Mouse (Mus musculus): ENCODE results near the gene Ubtd1. TPM values are rescaled to one million over a fixed set of nuclear protein-coding genes. Genes with fewer than 3 reads are reported as not detected.
"Not testable (repeated sequence)": the region's sequence is repeated elsewhere in the genome, so short reads cannot be mapped to it uniquely, and the experiment has no call there.

Gene Ubtd1
- polyA plus RNA-seq, 1 experiment = 29.8 TPM

GRCm38 (mm10) chr19:42071886-42072608 lies 90.5 kb downstream of the Ubtd1 start:
- Histone ChIP-seq H3K27ac (ENCODE audit: insufficient read depth, low read length) (no peak overlapping the region), H3K4me1 (ENCODE audit: control insufficient read depth, insufficient read depth, low read length) (peaks cover 4% of the 10 kb centered on the region; the same call in 1 of the 2 replicates), H3K4me3 (ENCODE audit: insufficient read depth, low read length) (no peak overlapping the region)
- no peak for TF ChIP-seq POLR2A (IDR thresholded peaks at IDR 0.05; ENCODE audit: low read depth, low read length)
- no peak for TF ChIP-seq CTCF (IDR thresholded peaks at IDR 0.05; ENCODE audit: borderline replicate concordance, insufficient read depth, low read length)

- Histone ChIP-seq H3K4me3 (ENCODE audit: insufficient read depth, low read length) (no peak overlapping the region), H3K4me1 (ENCODE audit: control insufficient read depth, insufficient read depth, low read length) (peaks cover 4% of the 10 kb centered on the region; the same call in 1 of the 2 replicates), H3K27ac (ENCODE audit: insufficient read depth, low read length) (no peak overlapping the region)
- TF ChIP-seq CTCF (IDR thresholded peaks at IDR 0.05; ENCODE audit: borderline replicate concordance, insufficient read depth, low read length) (no peak), POLR2A (IDR thresholded peaks at IDR 0.05; ENCODE audit: low read depth, low read length) (no peak)
Observed at GRCm38 (mm10) chr19:42072802-42073201, 91.2 kb downstream of the Ubtd1 start.

GRCm38 (mm10) chr19:42075051-42075450 lies 93.5 kb downstream of the Ubtd1 start:
- Histone ChIP-seq H3K4me1 (ENCODE audit: control insufficient read depth, insufficient read depth, low read length) (peaks cover 15% of the 10 kb centered on the region; the same call in 1 of the 2 replicates), H3K4me3 (ENCODE audit: insufficient read depth, low read length) (no peak overlapping the region), H3K27ac (ENCODE audit: insufficient read depth, low read length) (no peak overlapping the region)
- no peak for TF ChIP-seq CTCF (IDR thresholded peaks at IDR 0.05; ENCODE audit: borderline replicate concordance, insufficient read depth, low read length)
- no peak for TF ChIP-seq POLR2A (IDR thresholded peaks at IDR 0.05; ENCODE audit: low read depth, low read length)

GRCm38 (mm10) chr19:42075992-42076391 lies 94.4 kb downstream of the Ubtd1 start:
- Histone ChIP-seq H3K27ac (ENCODE audit: insufficient read depth, low read length) (no peak overlapping the region), H3K4me1 (ENCODE audit: control insufficient read depth, insufficient read depth, low read length) (peaks cover 18% of the 10 kb centered on the region; the same call in 1 of the 2 replicates), H3K4me3 (ENCODE audit: insufficient read depth, low read length) (no peak overlapping the region)
- no peak for TF ChIP-seq POLR2A (IDR thresholded peaks at IDR 0.05; ENCODE audit: low read depth, low read length)
- TF ChIP-seq CTCF (IDR thresholded peaks at IDR 0.05; ENCODE audit: borderline replicate concordance, insufficient read depth, low read length) = no peak

- TF ChIP-seq CTCF (IDR thresholded peaks at IDR 0.05; ENCODE audit: borderline replicate concordance, insufficient read depth, low read length) (no peak), POLR2A (IDR thresholded peaks at IDR 0.05; ENCODE audit: low read depth, low read length) (no peak)
- peaks cover 14% of the 10 kb centered on the region; the same call in 1 of the 2 replicates for H3K4me1 ChIP-seq (ENCODE audit: control insufficient read depth, insufficient read depth, low read length)
- H3K4me3 ChIP-seq (ENCODE audit: insufficient read depth, low read length) = no peak overlapping the region
- no peak overlapping the region for H3K27ac ChIP-seq (ENCODE audit: insufficient read depth, low read length)
Observed at GRCm38 (mm10) chr19:42078566-42078965, 97.0 kb downstream of the Ubtd1 start.

DNA sequence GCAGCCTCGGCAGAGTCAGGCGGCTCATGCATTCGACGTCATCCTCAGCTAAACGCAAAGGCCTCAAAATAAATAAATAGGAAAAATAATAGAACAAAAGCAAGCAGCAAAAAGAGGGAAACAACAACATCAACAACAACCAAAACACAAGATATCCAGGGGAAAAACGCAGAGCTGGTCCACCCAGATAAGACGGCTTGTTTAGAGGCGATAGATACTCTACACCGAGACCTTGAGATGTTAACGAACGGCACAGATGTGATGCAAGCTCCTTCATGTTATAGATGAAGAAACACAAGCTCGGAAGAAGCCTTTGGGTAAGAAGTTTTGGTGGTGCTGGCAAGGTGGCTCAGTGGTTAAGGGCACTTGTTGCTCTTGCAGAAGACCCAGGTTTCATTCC lies 97.4 kb downstream of the Ubtd1 start:
- TF ChIP-seq POLR2A (IDR thresholded peaks at IDR 0.05; ENCODE audit: low read depth, low read length) = no peak
- TF ChIP-seq CTCF (IDR thresholded peaks at IDR 0.05; ENCODE audit: borderline replicate concordance, insufficient read depth, low read length) = no peak
- no peak overlapping the region for H3K27ac ChIP-seq (ENCODE audit: insufficient read depth, low read length)
- H3K4me3 ChIP-seq (ENCODE audit: insufficient read depth, low read length) = no peak overlapping the region
- H3K4me1 ChIP-seq (ENCODE audit: control insufficient read depth, insufficient read depth, low read length) = peaks cover 14% of the 10 kb centered on the region; the same call in 1 of the 2 replicates

DNA sequence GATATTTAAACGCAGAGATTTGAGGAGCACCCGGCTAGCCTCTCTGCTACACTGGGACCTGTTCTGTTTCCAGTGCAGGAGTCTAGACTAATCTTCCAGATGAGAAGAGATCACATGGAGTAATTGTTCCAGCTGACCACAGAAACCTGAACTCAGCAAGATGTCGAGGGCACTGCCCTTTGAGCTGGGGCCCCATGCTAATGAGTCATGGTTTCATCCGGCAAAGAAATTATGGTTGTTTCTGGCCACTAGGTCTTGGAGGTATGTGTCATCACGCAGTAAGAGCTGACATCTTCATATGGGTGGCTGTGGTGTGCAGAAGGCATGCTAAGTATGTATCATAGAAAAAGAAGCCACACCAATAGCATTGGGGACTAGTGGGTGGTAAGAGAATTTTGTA lies 98.4 kb downstream of the Ubtd1 start:
- TF ChIP-seq POLR2A (IDR thresholded peaks at IDR 0.05; ENCODE audit: low read depth, low read length) = no peak
- TF ChIP-seq CTCF (IDR thresholded peaks at IDR 0.05; ENCODE audit: borderline replicate concordance, insufficient read depth, low read length) = no peak
- Histone ChIP-seq H3K4me1 (ENCODE audit: control insufficient read depth, insufficient read depth, low read length) (peaks cover 14% of the 10 kb centered on the region; the same call in 1 of the 2 replicates), H3K4me3 (ENCODE audit: insufficient read depth, low read length) (no peak overlapping the region), H3K27ac (ENCODE audit: insufficient read depth, low read length) (no peak overlapping the region)

DNA sequence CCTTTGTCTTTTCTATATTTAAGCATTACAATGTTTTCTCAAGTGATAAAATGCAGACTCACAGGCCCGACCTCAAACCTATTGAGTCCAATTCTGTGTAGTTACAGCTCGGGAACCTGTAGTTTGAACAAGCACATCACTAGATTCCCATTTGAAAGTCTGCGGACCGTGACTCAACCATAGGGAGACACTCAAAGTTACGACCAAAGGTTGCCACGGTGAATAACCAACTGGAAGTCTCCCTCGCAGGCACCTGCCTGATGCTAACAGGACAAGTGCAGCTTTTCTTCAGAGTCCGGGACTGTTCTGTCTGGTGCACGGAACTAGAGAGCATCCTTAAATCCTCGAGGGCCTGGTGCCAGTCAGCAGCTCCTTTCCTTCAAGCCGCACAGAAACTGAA lies 98.9 kb downstream of the Ubtd1 start:
- Histone ChIP-seq H3K4me1 (ENCODE audit: control insufficient read depth, insufficient read depth, low read length) (peaks cover 14% of the 10 kb centered on the region; the same call in 1 of the 2 replicates), H3K4me3 (ENCODE audit: insufficient read depth, low read length) (no peak overlapping the region), H3K27ac (ENCODE audit: insufficient read depth, low read length) (no peak overlapping the region)
- TF ChIP-seq CTCF (IDR thresholded peaks at IDR 0.05; ENCODE audit: borderline replicate concordance, insufficient read depth, low read length) = no peak
- TF ChIP-seq POLR2A (IDR thresholded peaks at IDR 0.05; ENCODE audit: low read depth, low read length) = no peak

- H3K4me3 ChIP-seq (ENCODE audit: insufficient read depth, low read length); H3K27ac ChIP-seq (ENCODE audit: insufficient read depth, low read length): not testable (repeated sequence)
- H3K4me1 ChIP-seq (ENCODE audit: control insufficient read depth, insufficient read depth, low read length) = peaks cover 14% of the 10 kb centered on the region; the same call in 1 of the 2 replicates
Observed at GRCm38 (mm10) chr19:42081613-42082012, 100.0 kb downstream of the Ubtd1 start.

Other genes starting within 250 kb of the Ubtd1 start
- 0.46 and 0.68 TPM in 2 replicates for gene Slit1, start 238.1 kb upstream of the Ubtd1 start, polyA plus RNA-seq (2011; ENCODE audit: insufficient read length, low read depth, missing spikeins)
- gene Arhgap19, start 179.7 kb upstream of the Ubtd1 start, polyA plus RNA-seq (2011; ENCODE audit: insufficient read length, low read depth, missing spikeins) = 7.0 and 10.4 TPM in 2 replicates
- 0.26 TPM in 1 of 2 replicates, not detected in the other for gene Frat1, start 151.8 kb upstream of the Ubtd1 start, polyA plus RNA-seq (2011; ENCODE audit: insufficient read length, low read depth, missing spikeins)
- 0.56 TPM in 1 of 2 replicates, not detected in the other for gene Frat2, start 133.6 kb upstream of the Ubtd1 start, polyA plus RNA-seq (2011; ENCODE audit: insufficient read length, low read depth, missing spikeins)
- 11.3 and 12.8 TPM in 2 replicates for gene Rrp12, start 85.6 kb upstream of the Ubtd1 start, polyA plus RNA-seq (2011; ENCODE audit: insufficient read length, low read depth, missing spikeins)
- gene Pgam1, start 69.8 kb upstream of the Ubtd1 start, polyA plus RNA-seq (2011; ENCODE audit: insufficient read length, low read depth, missing spikeins) = 403 and 492 TPM in 2 replicates
- gene Exosc1, start 48.3 kb upstream of the Ubtd1 start, polyA plus RNA-seq (2011; ENCODE audit: insufficient read length, low read depth, missing spikeins) = 49.8 and 50.9 TPM in 2 replicates
- 65.7 and 89.8 TPM in 2 replicates for gene Zdhhc16, start 48.3 kb upstream of the Ubtd1 start, polyA plus RNA-seq (2011; ENCODE audit: insufficient read length, low read depth, missing spikeins)
- gene Mms19, start 606 bp upstream of the Ubtd1 start, polyA plus RNA-seq (2011; ENCODE audit: insufficient read length, low read depth, missing spikeins) = 53.2 and 54.2 TPM in 2 replicates
- gene Ankrd2, start 54.2 kb downstream of the Ubtd1 start, polyA plus RNA-seq (2011; ENCODE audit: insufficient read length, low read depth, missing spikeins) = not detected in 2 replicates
- gene Hoga1, start 63.8 kb downstream of the Ubtd1 start, polyA plus RNA-seq (2011; ENCODE audit: insufficient read length, low read depth, missing spikeins) = 1.3 and 1.7 TPM in 2 replicates
- 0.51 TPM in 1 of 2 replicates, not detected in the other for gene 4933411K16Rik, start 70.5 kb downstream of the Ubtd1 start, polyA plus RNA-seq (2011; ENCODE audit: insufficient read length, low read depth, missing spikeins)
- gene Morn4, start 104.6 kb downstream of the Ubtd1 start, polyA plus RNA-seq (2011; ENCODE audit: insufficient read length, low read depth, missing spikeins) = 8.2 and 9.6 TPM in 2 replicates
- gene Pi4k2a, start 108.7 kb downstream of the Ubtd1 start, polyA plus RNA-seq (2011; ENCODE audit: insufficient read length, low read depth, missing spikeins) = 25.6 and 27.7 TPM in 2 replicates
- gene Avpi1, start 147.3 kb downstream of the Ubtd1 start, polyA plus RNA-seq (2011; ENCODE audit: insufficient read length, low read depth, missing spikeins) = 18.4 TPM in 2 replicates
- 64.5 and 68.2 TPM in 2 replicates for gene Marveld1, start 165.6 kb downstream of the Ubtd1 start, polyA plus RNA-seq (2011; ENCODE audit: insufficient read length, low read depth, missing spikeins)
- 13.3 and 15.4 TPM in 2 replicates for gene Zfyve27, start 182.2 kb downstream of the Ubtd1 start, polyA plus RNA-seq (2011; ENCODE audit: insufficient read length, low read depth, missing spikeins)
- gene Sfrp5, start 220.5 kb downstream of the Ubtd1 start, polyA plus RNA-seq (2011; ENCODE audit: insufficient read length, low read depth, missing spikeins) = not detected in 2 replicates

Measured in embryonic fibroblast, embryonic 13.5 days (primary cell).